Mouse (Mus musculus): ENCODE results near the gene Pik3ca. TPM values are rescaled to one million over a fixed set of nuclear protein-coding genes. Genes with fewer than 3 reads are reported as not detected.
A peak's percentile ranks its signal among the peaks of the same experiment; 100 is the strongest.

Gene Pik3ca
- polyA plus RNA-seq, 1 experiment from 2014 or later = 16.7 TPM

DNA sequence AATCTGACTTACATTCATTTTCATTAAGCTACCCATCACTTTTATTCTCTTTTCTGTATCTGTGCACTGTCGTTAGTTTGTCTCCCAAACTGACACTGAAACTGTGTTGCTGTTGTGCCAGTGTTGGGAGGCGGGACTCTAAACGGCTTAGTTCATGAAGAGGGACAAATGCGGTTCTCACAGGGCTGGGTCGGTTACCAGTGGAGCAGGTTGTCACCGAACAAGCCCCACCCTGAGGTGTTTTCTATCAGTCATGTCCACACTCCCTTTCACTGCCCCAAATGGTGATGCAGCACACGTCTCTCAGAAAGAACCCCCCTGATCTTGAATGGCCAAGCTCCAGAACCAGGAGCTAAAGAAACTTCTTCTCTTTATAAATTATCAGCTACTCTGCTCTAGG lies 25.5 kb upstream of the Pik3ca start:
- WGBS = 70% methylated on average over 7 of the region's 7 CpGs
- ATAC-seq (replicated peaks; ENCODE audit: low FRiP score, low TSS enrichment, low read depth) = no peak

DNA sequence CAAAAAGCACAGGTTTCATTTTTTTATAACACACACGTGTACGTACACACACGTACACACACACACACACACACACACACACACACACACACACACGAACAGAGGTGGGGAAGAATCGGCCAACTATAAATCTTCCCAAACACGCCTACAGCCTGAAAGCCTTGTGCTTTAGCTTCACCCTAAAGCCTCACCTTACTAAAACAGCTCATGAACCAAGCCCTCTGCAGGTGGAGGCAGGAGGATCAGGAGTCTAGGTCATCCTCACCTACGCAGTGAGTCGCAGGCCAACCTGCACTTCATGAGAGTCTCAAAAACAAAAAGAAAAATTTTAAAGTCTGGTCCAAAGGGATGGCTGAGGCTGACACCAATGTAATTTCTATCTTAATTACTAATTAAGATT lies 25.0 kb upstream of the Pik3ca start:
- Histone ChIP-seq H3K4me2 (ENCODE audit: low read length) (no peak overlapping the region), H3K4me1 (replicated peaks; ENCODE audit: control insufficient read depth, insufficient read depth, low read length) (no peaks in the 10 kb centered on the region), H3K9me3 (ENCODE audit: control insufficient read depth, low read length) (no peaks in the 10 kb centered on the region), H3K27ac (ENCODE audit: low read depth) (no peak overlapping the region), H3K27me3 (replicated peaks; ENCODE audit: control insufficient read depth, insufficient read depth, low read length) (no peaks in the 10 kb centered on the region), H3K36me3 (ENCODE audit: control insufficient read depth, insufficient read depth, low read length) (no peaks in the 10 kb centered on the region), H3K4me3 (ENCODE audit: low read depth, low read length) (no peak overlapping the region), H3K9ac (ENCODE audit: low read length) (no peak overlapping the region)
- WGBS = 82% methylated on average over 8 of the region's 8 CpGs
- ATAC-seq (replicated peaks; ENCODE audit: low FRiP score, low TSS enrichment, low read depth) = no peak
- no peak for DNase-seq (ENCODE audit: low spot score)

More for the DNA sequence above, 25.5 kb upstream of the Pik3ca start:
- Histone ChIP-seq H3K4me3 (ENCODE audit: low read depth, low read length) (no peak overlapping the region), H3K27ac (ENCODE audit: low read depth) (no peak overlapping the region), H3K27me3 (replicated peaks; ENCODE audit: control insufficient read depth, insufficient read depth, low read length) (no peaks in the 10 kb centered on the region), H3K4me1 (replicated peaks; ENCODE audit: control insufficient read depth, insufficient read depth, low read length) (no peaks in the 10 kb centered on the region), H3K4me2 (ENCODE audit: low read length) (no peak overlapping the region), H3K36me3 (ENCODE audit: control insufficient read depth, insufficient read depth, low read length) (no peaks in the 10 kb centered on the region), H3K9ac (ENCODE audit: low read length) (no peak overlapping the region), H3K9me3 (ENCODE audit: control insufficient read depth, low read length) (no peaks in the 10 kb centered on the region)
- no peak for DNase-seq (ENCODE audit: low spot score)

- no peaks in the 10 kb centered on the region for H3K9me3 ChIP-seq (ENCODE audit: control insufficient read depth, low read length)
- DNase-seq (ENCODE audit: low spot score) = no peak
- H3K9ac ChIP-seq (ENCODE audit: low read length) = no peak overlapping the region
- H3K4me1 ChIP-seq (replicated peaks; ENCODE audit: control insufficient read depth, insufficient read depth, low read length) = no peaks in the 10 kb centered on the region
- H3K27me3 ChIP-seq (replicated peaks; ENCODE audit: control insufficient read depth, insufficient read depth, low read length) = no peaks in the 10 kb centered on the region
- 83% methylated on average over 6 of the region's 6 CpGs for WGBS
- H3K27ac ChIP-seq (ENCODE audit: low read depth) = no peak overlapping the region
- H3K36me3 ChIP-seq (ENCODE audit: control insufficient read depth, insufficient read depth, low read length) = no peaks in the 10 kb centered on the region
- no peak for ATAC-seq (replicated peaks; ENCODE audit: low FRiP score, low TSS enrichment, low read depth)
- no peak overlapping the region for H3K4me2 ChIP-seq (ENCODE audit: low read length)
- H3K4me3 ChIP-seq (ENCODE audit: low read depth, low read length) = no peak overlapping the region
These were observed 24.2 kb upstream of the Pik3ca start for GRCm38 (mm10) chr3:32373236-32373635.

- Histone ChIP-seq H3K4me1 (replicated peaks; ENCODE audit: control insufficient read depth, insufficient read depth, low read length) (no peaks in the 10 kb centered on the region), H3K9me3 (ENCODE audit: control insufficient read depth, low read length) (no peaks in the 10 kb centered on the region), H3K36me3 (ENCODE audit: control insufficient read depth, insufficient read depth, low read length) (no peaks in the 10 kb centered on the region), H3K27ac (ENCODE audit: low read depth) (no peak overlapping the region), H3K4me3 (ENCODE audit: low read depth, low read length) (no peak overlapping the region), H3K4me2 (ENCODE audit: low read length) (no peak overlapping the region), H3K9ac (ENCODE audit: low read length) (no peak overlapping the region), H3K27me3 (replicated peaks; ENCODE audit: control insufficient read depth, insufficient read depth, low read length) (no peaks in the 10 kb centered on the region)
- WGBS = 37% methylated on average over 2 of the region's 2 CpGs
- ATAC-seq (replicated peaks; ENCODE audit: low FRiP score, low TSS enrichment, low read depth) (no peak), DNase-seq (ENCODE audit: low spot score) (no peak)
These were observed 17.6 kb upstream of the Pik3ca start for GRCm38 (mm10) chr3:32379891-32380290.

DNA sequence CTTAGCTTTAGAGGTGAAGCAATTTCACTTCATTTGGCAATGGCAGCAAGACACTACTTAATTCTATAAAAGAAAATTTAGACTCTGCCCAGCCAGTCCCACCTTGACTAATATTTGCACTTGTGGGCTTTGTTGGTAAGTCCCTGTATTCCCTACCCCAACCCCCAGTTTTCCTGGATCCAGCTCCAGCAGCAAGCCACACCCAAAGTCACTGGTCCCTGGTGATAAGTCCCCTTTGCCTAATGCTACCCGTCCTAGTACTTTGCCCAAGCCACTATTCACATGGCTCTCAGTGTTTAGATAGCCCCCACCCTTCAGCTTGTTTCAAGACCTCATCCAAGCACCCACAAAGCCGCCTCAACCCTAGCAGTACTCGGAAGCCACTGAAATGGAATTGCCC lies 15.9 kb upstream of the Pik3ca start:
- H3K9me3 ChIP-seq (ENCODE audit: control insufficient read depth, low read length) = no peaks in the 10 kb centered on the region
- H3K27ac ChIP-seq (ENCODE audit: low read depth) = no peak overlapping the region
- H3K36me3 ChIP-seq (ENCODE audit: control insufficient read depth, insufficient read depth, low read length) = no peaks in the 10 kb centered on the region
- H3K4me2 ChIP-seq (ENCODE audit: low read length) = no peak overlapping the region
- ATAC-seq (replicated peaks; ENCODE audit: low FRiP score, low TSS enrichment, low read depth) (no peak), DNase-seq (ENCODE audit: low spot score) (no peak)
- H3K9ac ChIP-seq (ENCODE audit: low read length) = no peak overlapping the region
- H3K4me1 ChIP-seq (replicated peaks; ENCODE audit: control insufficient read depth, insufficient read depth, low read length) = no peaks in the 10 kb centered on the region
- WGBS = 65% methylated on average over 3 of the region's 3 CpGs
- no peak overlapping the region for H3K4me3 ChIP-seq (ENCODE audit: low read depth, low read length)
- H3K27me3 ChIP-seq (replicated peaks; ENCODE audit: control insufficient read depth, insufficient read depth, low read length) = no peaks in the 10 kb centered on the region

GRCm38 (mm10) chr3:32392841-32393240 lies 4.6 kb upstream of the Pik3ca start:
- 83% methylated on average over 4 of the region's 4 CpGs for WGBS
- Histone ChIP-seq H3K4me1 (replicated peaks; ENCODE audit: control insufficient read depth, insufficient read depth, low read length) (no peaks in the 10 kb centered on the region), H3K4me3 (ENCODE audit: low read depth, low read length) (no peak overlapping the region), H3K4me2 (ENCODE audit: low read length) (no peak overlapping the region), H3K27ac (ENCODE audit: low read depth) (no peak overlapping the region), H3K9ac (ENCODE audit: low read length) (no peak overlapping the region), H3K36me3 (ENCODE audit: control insufficient read depth, insufficient read depth, low read length) (no peaks in the 10 kb centered on the region), H3K27me3 (replicated peaks; ENCODE audit: control insufficient read depth, insufficient read depth, low read length) (no peaks in the 10 kb centered on the region), H3K9me3 (ENCODE audit: control insufficient read depth, low read length) (no peaks in the 10 kb centered on the region)
- DNase-seq (ENCODE audit: low spot score) (no peak), ATAC-seq (replicated peaks; ENCODE audit: low FRiP score, low TSS enrichment, low read depth) (no peak)

DNA sequence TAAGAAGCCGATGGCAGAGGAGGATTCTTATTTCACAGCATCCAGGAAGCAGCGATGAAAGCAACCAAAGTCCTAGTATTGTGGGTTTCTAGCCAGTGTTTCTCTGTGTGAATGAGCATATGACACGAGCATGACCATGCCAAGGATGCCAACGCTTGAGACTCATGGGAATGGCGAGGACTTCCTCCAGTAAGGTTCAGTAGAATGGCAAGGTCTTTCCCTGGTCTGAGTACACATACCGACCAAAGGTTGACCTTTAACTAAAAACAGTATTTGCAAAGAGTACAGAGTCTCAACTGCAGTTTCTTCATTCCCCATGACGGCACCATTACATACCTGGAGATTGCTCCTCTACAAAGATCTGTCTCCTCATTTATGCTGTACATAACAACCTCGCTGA lies 3.5 kb upstream of the Pik3ca start:
- WGBS = 91% methylated on average over 8 of the region's 8 CpGs
- no peak for DNase-seq (ENCODE audit: low spot score)

GRCm38 (mm10) chr3:32395771-32396551 lies 1.5 kb upstream of the Pik3ca start:
- ATAC-seq (replicated peaks; ENCODE audit: low FRiP score, low TSS enrichment, low read depth) (no peak; the same call in 1 of the 2 replicates), DNase-seq (ENCODE audit: low spot score) (peak; percentile 81)
- Histone ChIP-seq H3K4me1 (replicated peaks; ENCODE audit: control insufficient read depth, insufficient read depth, low read length) (peaks cover 24% of the 10 kb centered on the region), H3K9ac (ENCODE audit: low read length) (peak overlapping the region; percentile 94), H3K9me3 (ENCODE audit: control insufficient read depth, low read length) (no peaks in the 10 kb centered on the region), H3K4me3 (ENCODE audit: low read depth, low read length) (peak overlapping the region; percentile 82), H3K4me2 (ENCODE audit: low read length) (peak overlapping the region; percentile 71), H3K27me3 (replicated peaks; ENCODE audit: control insufficient read depth, insufficient read depth, low read length) (no peaks in the 10 kb centered on the region), H3K27ac (ENCODE audit: low read depth) (peak overlapping the region; percentile 96), H3K36me3 (ENCODE audit: control insufficient read depth, insufficient read depth, low read length) (no peaks in the 10 kb centered on the region)
- WGBS = 18% methylated on average over 23 of the region's 24 CpGs

More for the DNA sequence above, 3.5 kb upstream of the Pik3ca start:
- Histone ChIP-seq H3K36me3 (ENCODE audit: control insufficient read depth, insufficient read depth, low read length) (no peaks in the 10 kb centered on the region), H3K9me3 (ENCODE audit: control insufficient read depth, low read length) (no peaks in the 10 kb centered on the region), H3K9ac (ENCODE audit: low read length) (no peak overlapping the region), H3K27me3 (replicated peaks; ENCODE audit: control insufficient read depth, insufficient read depth, low read length) (no peaks in the 10 kb centered on the region), H3K4me2 (ENCODE audit: low read length) (no peak overlapping the region), H3K4me1 (replicated peaks; ENCODE audit: control insufficient read depth, insufficient read depth, low read length) (peaks cover 10% of the 10 kb centered on the region), H3K27ac (ENCODE audit: low read depth) (no peak overlapping the region), H3K4me3 (ENCODE audit: low read depth, low read length) (no peak overlapping the region)
- no peak for ATAC-seq (replicated peaks; ENCODE audit: low FRiP score, low TSS enrichment, low read depth)

All from intestine, embryonic 14.5 days (tissue).